Mouse (Mus musculus): ENCODE data around the gene 1700057G04Rik.

- no peak for TF ChIP-seq CTCF (IDR thresholded peaks at IDR 0.05; ENCODE audit: low read depth)
- TF ChIP-seq EP300 (IDR thresholded peaks at IDR 0.05; ENCODE audit: low read depth): no peak
Observed at GRCm38 (mm10) chr9:92282563-92283171, 26.5 kb upstream of the 1700057G04Rik start.
